Mouse (Mus musculus): ENCODE measurements around the gene Zfp512b.

DNA sequence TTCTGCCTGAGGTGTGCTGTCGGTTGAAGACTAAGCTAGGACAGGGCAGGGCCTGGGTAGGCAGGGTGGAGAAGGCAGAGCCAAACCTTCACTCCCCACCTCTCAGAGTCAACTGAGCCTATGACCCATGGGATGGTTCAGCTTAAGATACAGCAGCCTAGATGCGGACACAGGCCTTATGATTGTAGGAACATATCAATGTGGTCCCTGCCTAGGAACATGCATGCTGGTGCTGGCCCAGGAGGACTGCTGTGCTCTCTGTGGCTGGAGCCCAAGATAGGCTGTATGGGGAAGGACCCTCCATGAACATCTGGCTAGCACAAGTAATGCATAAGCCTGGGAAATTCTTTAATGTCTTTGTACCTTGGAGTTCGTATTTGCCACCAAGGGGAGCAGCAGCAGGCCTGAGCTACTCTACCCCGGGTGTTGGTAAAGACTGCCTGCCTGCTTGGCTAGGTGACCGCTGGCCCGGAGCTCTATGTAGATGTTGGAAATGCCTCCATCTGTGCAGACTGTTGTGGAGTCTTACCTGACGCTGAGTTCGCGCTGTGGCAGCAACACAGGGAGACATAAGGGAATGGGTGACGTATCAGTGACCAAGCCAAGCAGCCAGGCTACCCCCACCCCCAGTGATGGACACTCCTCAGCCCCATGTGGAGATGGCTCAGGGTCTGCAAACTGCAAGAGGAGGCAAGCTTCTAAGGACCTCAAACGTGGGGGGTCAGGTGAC, 20.5 kb downstream of the Zfp512b start:
- TF ChIP-seq CTCF (IDR thresholded peaks at IDR 0.05; ENCODE audit: extremely low read depth, insufficient read length, insufficient replicate concordance, low read depth, low read length) (no peak), POLR2A (IDR thresholded peaks at IDR 0.05; ENCODE audit: low read depth, low read length) (no peak)
